Comparison of ENCODE assay signal across 8 mouse cellular contexts in genomic region chr12:113099470-113100237, GRCm38 (mm10). TPM values are rescaled to one million over a fixed set of nuclear protein-coding genes. Genes with fewer than 3 reads are reported as not detected.
A peak's percentile ranks its signal among the peaks of the same experiment; 100 is the strongest.
DNase-seq lines count a peak whose midpoint lies in the region; ATAC-seq and TF ChIP-seq lines count a peak whose summit lies in the region.

No protein-coding gene starts in this region.

- H3K4me2 ChIP-seq in neural tube, embryonic 14.5 days (ENCODE audit: low read depth, low read length): peak overlapping the region; percentile 93

- peak overlapping the region; percentile 75 for H3K4me3 ChIP-seq in left cerebral cortex, adult 2 months
- H3K4me3 ChIP-seq in embryonic fibroblast, embryonic 13.5 days (ENCODE audit: insufficient read depth, low read length): peak overlapping the region; percentile 98
- H3K4me3 ChIP-seq in limb, embryonic 10.5 days: peak overlapping the region; percentile 97
- H3K4me3 ChIP-seq in neural tube, embryonic 14.5 days (ENCODE audit: low read depth, low read length): no peak overlapping the region; the same call in 1 of the 2 replicates

- 0 out of 2 replicates have a peak overlapping the region, but pooled peaks have one; percentile 18 for H3K9ac ChIP-seq in neural tube, embryonic 14.5 days (replicated peaks; ENCODE audit: low read depth, low read length)

- H3K9me3 ChIP-seq in limb, embryonic 10.5 days (replicated peaks): no peaks in the 10 kb centered on the region
- H3K9me3 ChIP-seq in neural tube, embryonic 14.5 days (ENCODE audit: control insufficient read depth, low read length): no peaks in the 10 kb centered on the region

- TF ChIP-seq POLR2A in embryonic fibroblast, embryonic 13.5 days (IDR thresholded peaks at IDR 0.05; ENCODE audit: low read depth, low read length): no peak

- intact Hi-C loops in left cerebral cortex, adult 2 months (cut with DNase I): loop anchor here (2.0 to 5.0 kb wide), 2 partner anchors 25 to 97 kb away; partner anchors contain the start of genes Brf1 and Tex22
- intact Hi-C loops in left cerebral cortex, postnatal 25 days (cut with DNase I): loop anchor here (2.0 to 5.0 kb wide), 3 partner anchors 25 to 97 kb away; partner anchors contain the start of genes Brf1 and Tex22

- ATAC-seq in neural tube, embryonic 14.5 days (ENCODE audit: low read depth): no peak

- peak overlapping the region; percentile 78; the same call in 1 of the 2 replicates for H3K27ac ChIP-seq in left cerebral cortex, adult 2 months
- no peak overlapping the region for H3K27ac ChIP-seq in embryonic fibroblast, embryonic 13.5 days (ENCODE audit: insufficient read depth, low read length)
- H3K27ac ChIP-seq in limb, embryonic 10.5 days: peak overlapping the region; percentile 99
- H3K27ac ChIP-seq in neural tube, embryonic 14.5 days (ENCODE audit: low read depth, low read length): no peak overlapping the region; the same call in 1 of the 2 replicates

- no peak for DNase-seq in left cerebral cortex, adult 2 months (ENCODE audit: extremely low spot score in 1 of 2, low spot score in 2 of 2)
- no peak for DNase-seq in left cerebral cortex, adult 9 months (ENCODE audit: low spot score in 2 of 2)
- no peak for DNase-seq in limb, embryonic 10.5 days (ENCODE audit: low spot score)
- DNase-seq in left cerebral cortex, postnatal 25 days (ENCODE audit: low spot score in 2 of 2): no peak
- no peak for DNase-seq in retina, embryonic 14.5 days (ENCODE audit: low spot score)
- no peak for DNase-seq in urinary bladder, postnatal 25 days (ENCODE audit: low spot score)

- peaks cover 7% of the 10 kb centered on the region for H3K4me1 ChIP-seq in embryonic fibroblast, embryonic 13.5 days (ENCODE audit: control insufficient read depth, insufficient read depth, low read length)
- H3K4me1 ChIP-seq in limb, embryonic 10.5 days: peaks cover 40% of the 10 kb centered on the region
- H3K4me1 ChIP-seq in neural tube, embryonic 14.5 days (ENCODE audit: control insufficient read depth, insufficient read depth, low read length): peaks cover 34% of the 10 kb centered on the region

- no peak for TF ChIP-seq CTCF in left cerebral cortex, adult 2 months (IDR thresholded peaks at IDR 0.05)
- TF ChIP-seq CTCF in embryonic fibroblast, embryonic 13.5 days (IDR thresholded peaks at IDR 0.05; ENCODE audit: borderline replicate concordance, insufficient read depth, low read length): no peak

- WGBS in limb, embryonic 10.5 days: 38% methylated on average over 6 of the region's 6 CpGs
- WGBS in neural tube, embryonic 14.5 days: 28% methylated on average over 6 of the region's 6 CpGs

- peaks cover 49% of the 10 kb centered on the region for H3K36me3 ChIP-seq in limb, embryonic 10.5 days
- H3K36me3 ChIP-seq in neural tube, embryonic 14.5 days (ENCODE audit: control insufficient read depth, insufficient read depth, low read length): no peaks in the 10 kb centered on the region

- no peaks in the 10 kb centered on the region for H3K27me3 ChIP-seq in limb, embryonic 10.5 days (ENCODE audit: low read depth, poor library complexity, severe bottlenecking)
- H3K27me3 ChIP-seq in neural tube, embryonic 14.5 days (ENCODE audit: control insufficient read depth, insufficient read depth, low read length): no peaks in the 10 kb centered on the region

RNA-seq across cellular contexts. Expression of gene Mta1, which starts 1.6 kb away (rescaled TPM):
- total RNA-seq in left cerebral cortex, adult 2 months (2021): 10 to 100 TPM; 72.9 to 76.5 TPM
- 83.2 and 86.5 TPM in 2 replicates for polyA plus RNA-seq in embryonic fibroblast, embryonic 13.5 days (2011; ENCODE audit: insufficient read length, low read depth, missing spikeins)
- 22.9 and 25.9 TPM in 2 replicates for polyA plus RNA-seq in limb, embryonic 10.5 days (2016; fragmentation: Nextera tagmentation; extraction: Ambion mirVana)
- polyA plus RNA-seq in neural tube, embryonic 14.5 days (2014; fragmentation: Nextera tagmentation; extraction: Ambion mirVana): 19.2 and 19.6 TPM in 2 replicates
- total RNA-seq in left cerebral cortex, postnatal 25 days (2021): 10 to 100 TPM; 76.7 to 82.7 TPM

RNA-seq across cellular contexts. Expression of gene Tex22, which starts 25.4 kb away (rescaled TPM):
- under 1 TPM; 0.42 to 0.45 TPM for total RNA-seq in left cerebral cortex, adult 2 months (2021)
- not detected in 2 replicates for polyA plus RNA-seq in embryonic fibroblast, embryonic 13.5 days (2011; ENCODE audit: insufficient read length, low read depth, missing spikeins)
- 0.18 and 0.21 TPM in 2 replicates for polyA plus RNA-seq in limb, embryonic 10.5 days (2016; fragmentation: Nextera tagmentation; extraction: Ambion mirVana)
- 0.21 and 0.36 TPM in 2 replicates for polyA plus RNA-seq in neural tube, embryonic 14.5 days (2014; fragmentation: Nextera tagmentation; extraction: Ambion mirVana)
- total RNA-seq in left cerebral cortex, postnatal 25 days (2021): under 1 TPM in 1 of 2 experiments, not detected in 1; 0.44 TPM

RNA-seq across cellular contexts. Expression of gene Crip2, which starts 40.4 kb away (rescaled TPM):
- total RNA-seq in left cerebral cortex, adult 2 months (2021): 100 to 1,000 TPM; 143 to 148 TPM
- 52.9 and 129 TPM in 2 replicates for polyA plus RNA-seq in embryonic fibroblast, embryonic 13.5 days (2011; ENCODE audit: insufficient read length, low read depth, missing spikeins)
- polyA plus RNA-seq in limb, embryonic 10.5 days (2016; fragmentation: Nextera tagmentation; extraction: Ambion mirVana): 58.8 and 63.8 TPM in 2 replicates
- 239 and 300 TPM in 2 replicates for polyA plus RNA-seq in neural tube, embryonic 14.5 days (2014; fragmentation: Nextera tagmentation; extraction: Ambion mirVana)
- 100 to 1,000 TPM; 160 to 161 TPM for total RNA-seq in left cerebral cortex, postnatal 25 days (2021)

RNA-seq across cellular contexts. Expression of gene Crip1, which starts 46.5 kb away (rescaled TPM):
- 10 to 100 TPM; 14.4 to 15.0 TPM for total RNA-seq in left cerebral cortex, adult 2 months (2021)
- 75.5 and 79.9 TPM in 2 replicates for polyA plus RNA-seq in embryonic fibroblast, embryonic 13.5 days (2011; ENCODE audit: insufficient read length, low read depth, missing spikeins)
- polyA plus RNA-seq in limb, embryonic 10.5 days (2016; fragmentation: Nextera tagmentation; extraction: Ambion mirVana): 48.7 and 61.0 TPM in 2 replicates
- polyA plus RNA-seq in neural tube, embryonic 14.5 days (2014; fragmentation: Nextera tagmentation; extraction: Ambion mirVana): 11.7 and 46.0 TPM in 2 replicates
- 10 to 100 TPM; 12.4 to 15.2 TPM for total RNA-seq in left cerebral cortex, postnatal 25 days (2021)

RNA-seq across cellular contexts. Expression of gene Tedc1, which starts 56.6 kb away (rescaled TPM):
- 1 to 10 TPM; 1.7 to 2.2 TPM for total RNA-seq in left cerebral cortex, adult 2 months (2021)
- polyA plus RNA-seq in embryonic fibroblast, embryonic 13.5 days (2011; ENCODE audit: insufficient read length, low read depth, missing spikeins): 10.1 and 12.2 TPM in 2 replicates
- 49.4 and 60.2 TPM in 2 replicates for polyA plus RNA-seq in limb, embryonic 10.5 days (2016; fragmentation: Nextera tagmentation; extraction: Ambion mirVana)
- polyA plus RNA-seq in neural tube, embryonic 14.5 days (2014; fragmentation: Nextera tagmentation; extraction: Ambion mirVana): 12.7 and 17.5 TPM in 2 replicates
- 1 to 10 TPM; 1.4 to 1.8 TPM for total RNA-seq in left cerebral cortex, postnatal 25 days (2021)

Comparison
In these comparisons a context has a peak if more than half of its experiments do, and no peak if none do; other contexts are left out.
1. H3K27ac ChIP-seq: peak in left cerebral cortex, adult 2 months (single experiment) and limb, embryonic 10.5 days (single experiment); none in embryonic fibroblast, embryonic 13.5 days (single experiment) and neural tube, embryonic 14.5 days (single experiment).